Mouse (Mus musculus) heart, postnatal 0 days (tissue): ENCODE data around the gene Pgghg.

Experiments used
- CTCF ChIP-seq: IDR thresholded peaks from 2 replicates; pipeline ENCODE4 v1.5.1; 2016; ENCODE audit warnings: antibody characterized with exemption, control low read depth, low read depth
- EP300 ChIP-seq: IDR thresholded peaks from 2 replicates; pipeline ENCODE4 v1.6.1; 2016; ENCODE audit warnings: antibody characterized with exemption, low read depth

DNA sequence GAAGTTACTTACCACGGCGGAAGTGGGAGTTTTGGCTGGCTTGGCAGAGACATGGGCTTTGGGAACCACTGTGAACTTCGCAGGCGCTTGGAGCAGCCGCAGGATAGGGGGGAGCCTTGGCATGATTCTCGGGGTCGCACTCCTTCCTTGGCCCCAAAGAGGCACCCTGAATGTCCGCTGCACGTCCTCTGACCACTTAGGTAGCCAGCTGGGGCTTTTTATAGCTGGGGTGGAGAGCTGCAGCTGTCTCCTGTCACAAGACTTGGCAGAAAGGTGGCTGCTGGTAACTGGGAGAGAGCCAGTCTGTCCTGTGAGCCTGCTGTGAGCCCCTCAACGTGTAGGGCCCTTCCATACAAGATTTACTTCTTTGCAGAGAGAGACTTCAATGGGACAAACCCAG, 41.0 kb upstream of the Pgghg start, which contains the start of gene Cox8b:
- no peak for TF ChIP-seq CTCF
- no peak; the same call in 1 of the 2 replicates for TF ChIP-seq EP300
